Mouse (Mus musculus) CH12.LX (cell line): ENCODE results near the gene Ugt2b38. TPM values are rescaled to one million over a fixed set of nuclear protein-coding genes. Genes with fewer than 3 reads are reported as not detected.

ENCODE experiments used
- DNase-seq: peaks from one replicate; pipeline ENCODE4 v3.0.0-alpha.2; 2013; ENCODE audit errors: extremely low read depth
- H3K27ac ChIP-seq: 2 replicates; pipeline ENCODE4 v1.5.1; 2012; ENCODE audit warnings: low read depth, mild to moderate bottlenecking, control low read depth, moderate library complexity; ENCODE audit not compliant: insufficient read depth
- H3K27me3 ChIP-seq: replicated peaks from 2 replicates; pipeline ENCODE3; 2012; ENCODE audit warnings: inconsistent platforms
- H3K36me3 ChIP-seq, 2 experiments: replicated peaks in 1 of 2; 2 replicates each; pipeline versions ENCODE3 to v1.6.1; 2012; ENCODE audit warnings: inconsistent platforms in 1 of 2, low read length in 1 of 2, mild to moderate bottlenecking in 1 of 2, mixed read lengths in 1 of 2, moderate library complexity in 1 of 2; ENCODE audit not compliant: control insufficient read depth in 1 of 2, insufficient read depth in 1 of 2
- H3K4me1 ChIP-seq, 2 experiments: 2 replicates each; pipeline ENCODE4 v1.6.1; 2012; ENCODE audit warnings: inconsistent platforms in 1 of 2, moderate library complexity in 1 of 2; ENCODE audit not compliant: insufficient read depth in 2 of 2, control insufficient read depth in 1 of 2
- H3K4me2 ChIP-seq: 2 replicates; pipeline ENCODE4 v1.6.1; 2012; ENCODE audit warnings: low read depth, mild to moderate bottlenecking, control low read depth; ENCODE audit not compliant: poor library complexity, insufficient read depth, severe bottlenecking
- H3K4me3 ChIP-seq, 3 experiments: fragments of 150-350 bp in 1 of 3; sonication (generic) in 1 of 3; replicated peaks in 1 of 3; 2 replicates each; pipeline versions ENCODE3 to v1.5.1; 2011 to 2012; ENCODE audit warnings: low read depth in 2 of 3, low read length in 2 of 3, mild to moderate bottlenecking in 2 of 3, moderate library complexity in 2 of 3, control low read depth in 1 of 3, improper control_type of control experiment in 1 of 3, inconsistent platforms in 1 of 3, mixed read lengths in 1 of 3; ENCODE audit not compliant: poor library complexity in 1 of 3
- H3K79me2 ChIP-seq: replicated peaks from 2 replicates; pipeline ENCODE4 v1.6.1; 2012; ENCODE audit warnings: mild to moderate bottlenecking, moderate library complexity; ENCODE audit not compliant: control insufficient read depth, poor library complexity, insufficient read depth, severe bottlenecking; ENCODE audit errors: extremely low read depth
- H3K9ac ChIP-seq: 2 replicates; pipeline ENCODE4 v1.6.1; 2012; ENCODE audit warnings: low read depth, mild to moderate bottlenecking, control low read depth, moderate library complexity; ENCODE audit not compliant: insufficient read depth
- H3K9me3 ChIP-seq: replicated peaks from 2 replicates; pipeline ENCODE3; 2012; ENCODE audit warnings: low read length, inconsistent platforms, mixed read lengths
- E2F4 ChIP-seq: IDR thresholded peaks from 2 replicates; pipeline ENCODE4 v1.6.1; 2011; ENCODE audit warnings: low read depth, low read length, improper control_type of control experiment; ENCODE audit not compliant: insufficient replicate concordance
- EP300 ChIP-seq: IDR thresholded peaks from 2 replicates; pipeline ENCODE4 v1.6.1; 2011; ENCODE audit warnings: low read length, improper control_type of control experiment
- ETS1 ChIP-seq: conservative IDR thresholded peaks from 2 replicates; pipeline ENCODE4 v1.6.1; 2012; ENCODE audit warnings: low read depth, mild to moderate bottlenecking, inconsistent platforms, low read length, improper control_type of control experiment, moderate library complexity
- IRF4 ChIP-seq: IDR thresholded peaks from 2 replicates; pipeline ENCODE4 v1.6.1; 2014; ENCODE audit warnings: low read depth, mild to moderate bottlenecking, inconsistent platforms, low read length, improper control_type of control experiment
- JUN ChIP-seq: IDR thresholded peaks from 2 replicates; pipeline ENCODE4 v1.6.1; 2011; ENCODE audit warnings: low read depth, mild to moderate bottlenecking, low read length, improper control_type of control experiment, moderate library complexity; ENCODE audit not compliant: insufficient read depth
- JUND ChIP-seq: conservative IDR thresholded peaks from 2 replicates; pipeline ENCODE4 v1.6.1; 2011; ENCODE audit warnings: low read depth, low read length, improper control_type of control experiment
- KAT2A ChIP-seq: IDR thresholded peaks from 2 replicates; pipeline ENCODE4 v1.6.1; 2012; ENCODE audit warnings: low read length, improper control_type of control experiment, inconsistent platforms; ENCODE audit not compliant: insufficient replicate concordance
- MAX ChIP-seq: IDR thresholded peaks from 2 replicates; pipeline ENCODE4 v1.6.1; 2011; ENCODE audit warnings: low read length, improper control_type of control experiment
- MAZ ChIP-seq: IDR thresholded peaks from 2 replicates; pipeline ENCODE4 v1.6.1; 2012; ENCODE audit warnings: low read depth, mild to moderate bottlenecking, inconsistent platforms, low read length, improper control_type of control experiment, moderate library complexity
- MYC ChIP-seq: IDR thresholded peaks from 2 replicates; pipeline ENCODE4 v1.6.1; 2011; ENCODE audit warnings: low read depth, mild to moderate bottlenecking, improper control_type of control experiment, low read length
- NELFE ChIP-seq: IDR thresholded peaks from 2 replicates; pipeline ENCODE4 v1.6.1; 2011; ENCODE audit warnings: low read depth, low read length, improper control_type of control experiment
- POLR2A ChIP-seq: IDR thresholded peaks from 2 replicates; pipeline ENCODE4 v1.6.1; 2011; ENCODE audit warnings: low read depth, mild to moderate bottlenecking, improper control_type of control experiment, low read length
- TBP ChIP-seq: conservative IDR thresholded peaks from 2 replicates; pipeline ENCODE4 v1.6.1; 2011; ENCODE audit warnings: low read depth, low read length, improper control_type of control experiment
- TCF12 ChIP-seq: IDR thresholded peaks from 2 replicates; pipeline ENCODE4 v1.6.1; 2014; ENCODE audit warnings: low read depth, mild to moderate bottlenecking, inconsistent platforms, low read length, improper control_type of control experiment
- USF1 ChIP-seq: IDR thresholded peaks from 2 replicates; pipeline ENCODE4 v1.6.1; 2014; ENCODE audit warnings: low read depth, mild to moderate bottlenecking, inconsistent platforms, low read length, improper control_type of control experiment
- ZNF384 ChIP-seq: IDR thresholded peaks from 2 replicates; pipeline ENCODE4 v1.6.1; 2012; ENCODE audit warnings: low read depth, low read length, improper control_type of control experiment, inconsistent platforms
- dilution Hi-C: fragments of 300-500 bp; cut with MboI; formaldehyde crosslinking; loops from 2 replicates; pipeline ENCODE4 v1.14.3; 2020; ENCODE audit warnings: low sequenced_read_pairs; ENCODE audit not compliant: extremely low pct_unique_long_range_greater_than_20kb, extremely low pct_ligation_motif_present
- in situ Hi-C: fragments of 300-500 bp; cut with MboI; formaldehyde crosslinking; loops from 3 replicates; pipeline ENCODE4 v1.14.3; 2019; ENCODE audit warnings: low sequenced_read_pairs, low pct_ligation_motif_present, low pct_unique_long_range_greater_than_20kb, mixed read lengths
- polyA plus RNA-seq: library from polyadenylated mRNA; unstranded; fragments of >175 nt; gene quantifications from 2 replicates; pipeline ENCODE4 v1.2.1, GENCODE M21; 2012; ENCODE audit warnings: low read depth; ENCODE audit not compliant: insufficient read length
- total RNA-seq, 2 experiments: library from RNA; depleted of rRNA; stranded (reverse); fragments of 300-350 nt in 1 of 2; fragments of >200 nt in 1 of 2; gene quantifications; 2 replicates each; pipeline ENCODE4 v1.2.3; 2012 to 2014

Ugt2b38 gene
- total and polyA plus RNA-seq, 3 experiments = not detected

- H3K79me2 ChIP-seq = no peaks in the 10 kb centered on the region
- no peak overlapping the region for H3K27ac ChIP-seq
- dilution Hi-C loops = no loop called here
- in situ Hi-C loops = no loop called here
- DNase-seq = no peak
- H3K4me3 ChIP-seq = no peak overlapping the region
- no peaks in the 10 kb centered on the region for H3K9me3 ChIP-seq
- no peaks in the 10 kb centered on the region for H3K4me1 ChIP-seq
- no peaks in the 10 kb centered on the region for H3K36me3 ChIP-seq
- no peak overlapping the region for H3K4me2 ChIP-seq
- no peak overlapping the region for H3K9ac ChIP-seq
- H3K27me3 ChIP-seq = no peaks in the 10 kb centered on the region
- TF ChIP-seq MAZ (no peak), POLR2A (no peak), IRF4 (no peak), ZNF384 (no peak), MYC (no peak), JUN (no peak)
- TF ChIP-seq, all 38 proteins: peak for 0
These were observed 44.2 kb downstream of the Ugt2b38 start for GRCm38 (mm10) chr5:87379825-87380224.

GRCm38 (mm10) chr5:87375874-87376383 is 48.1 kb downstream of the Ugt2b38 start:
- H3K36me3 ChIP-seq = no peaks in the 10 kb centered on the region
- H3K4me3 ChIP-seq = no peak overlapping the region
- H3K4me2 ChIP-seq = no peak overlapping the region
- H3K27me3 ChIP-seq = no peaks in the 10 kb centered on the region
- no peaks in the 10 kb centered on the region for H3K79me2 ChIP-seq
- in situ Hi-C loops = no loop called here
- H3K9ac ChIP-seq = no peak overlapping the region
- DNase-seq = no peak
- dilution Hi-C loops = no loop called here
- no peak overlapping the region for H3K27ac ChIP-seq
- H3K4me1 ChIP-seq = no peaks in the 10 kb centered on the region
- no peak for TF ChIP-seq KAT2A
- TF ChIP-seq EP300 = no peak
- TF ChIP-seq ETS1 = no peak
- TF ChIP-seq TCF12 = no peak
- no peak for TF ChIP-seq NELFE
- TF ChIP-seq POLR2A = no peak
- no peak for TF ChIP-seq E2F4
- TF ChIP-seq MAZ = no peak
- no peak for TF ChIP-seq MAX
- TF ChIP-seq USF1 = no peak
- no peak for TF ChIP-seq JUND
- TF ChIP-seq TBP = no peak
- no peaks in the 10 kb centered on the region for H3K9me3 ChIP-seq
